Mouse (Mus musculus) urinary bladder, postnatal 36 days (tissue): Measurements from ENCODE around the gene Gm21836.
"Not testable (repeated sequence)": the region's sequence is repeated elsewhere in the genome, so short reads cannot be mapped to it uniquely, and the experiment has no call there.

Experiments used
- DNase-seq, 2 experiments: peaks; one replicate each; pipeline ENCODE4 v3.0.0; 2022; ENCODE audit warnings: low spot score in 2 of 2, mixed read lengths in 1 of 2

Gene Gm21836

GRCm38 (mm10) chr9:124493693-124494092 is at the start of gene Gm21836:
Gene Gm21836, minus strand, starts transcription at chr9:124493793.
- not testable (repeated sequence) for DNase-seq

- DNase-seq: peak in 1 of 2 experiments; percentile 24
Observed at GRCm38 (mm10) chr9:124480361-124480980, 13.1 kb downstream of the Gm21836 start.

GRCm38 (mm10) chr9:124478081-124478480 is 15.5 kb downstream of the Gm21836 start:
- no peak for DNase-seq

- no peak for DNase-seq
Observed at GRCm38 (mm10) chr9:124476096-124476902, 17.3 kb downstream of the Gm21836 start, which contains the start of gene Ppp2r3d. Gene Ppp2r3d, minus strand, starts transcription at chr9:124476898.

- DNase-seq: no peak
Observed at GRCm38 (mm10) chr9:124475689-124476088, 17.9 kb downstream of the Gm21836 start.

- DNase-seq: peak; percentile 62 to 72
Observed at GRCm38 (mm10) chr9:124456572-124456971, 37.0 kb downstream of the Gm21836 start.
